Mouse (Mus musculus) thymus, postnatal 4 days (tissue): ENCODE measurements around the gene Krt33a.
A peak's percentile ranks its signal among the peaks of the same experiment; 100 is the strongest.

Experiments used
- DNase-seq: peaks from one replicate; pipeline ENCODE4 v3.0.0; 2021

Krt33a gene

DNA sequence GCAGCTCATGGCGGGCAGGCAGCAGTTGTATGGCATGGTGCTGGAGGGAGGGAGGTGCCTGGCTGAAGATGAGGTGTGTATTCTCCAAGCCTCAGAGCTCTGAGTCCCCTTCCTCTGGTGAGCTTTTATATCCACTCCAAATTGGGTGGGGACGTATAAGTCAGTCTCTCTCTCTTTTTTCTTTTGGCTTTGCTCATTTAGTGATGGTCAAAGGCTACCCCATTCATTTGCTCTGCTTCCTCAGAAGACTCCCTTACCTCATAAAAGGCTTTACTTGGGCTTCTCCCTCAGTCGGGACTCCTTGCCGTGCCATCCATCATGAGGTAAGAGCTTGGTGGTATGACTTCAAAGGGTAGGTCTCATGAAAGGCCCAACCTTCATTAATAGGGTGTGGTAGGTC, at the start of gene Krt33a:
TSS of gene Krt33a (minus strand) at position 101 of the 400 bp plus-strand sequence.
- DNase-seq, result no peak

DNA sequence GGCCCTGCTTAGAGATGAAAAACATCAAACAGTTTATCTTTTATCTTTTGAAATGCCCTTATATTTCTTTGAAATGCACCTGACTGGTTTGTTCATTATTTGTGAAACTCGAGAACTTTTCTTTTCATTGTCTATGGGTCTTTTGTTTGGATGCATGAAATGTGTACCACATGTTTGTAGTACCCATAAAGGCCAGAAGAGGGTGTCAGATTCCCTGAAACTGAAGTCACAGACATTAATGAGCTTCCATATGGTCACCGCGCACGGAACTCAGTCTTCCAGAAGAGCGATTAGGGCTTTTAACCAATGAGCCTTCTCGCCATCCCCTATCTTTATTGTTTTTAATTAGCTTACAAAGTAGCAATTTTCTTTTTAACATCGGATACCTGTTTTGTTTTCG, 42.9 kb upstream of the Krt33a start:
- DNase-seq, result no peak

DNA sequence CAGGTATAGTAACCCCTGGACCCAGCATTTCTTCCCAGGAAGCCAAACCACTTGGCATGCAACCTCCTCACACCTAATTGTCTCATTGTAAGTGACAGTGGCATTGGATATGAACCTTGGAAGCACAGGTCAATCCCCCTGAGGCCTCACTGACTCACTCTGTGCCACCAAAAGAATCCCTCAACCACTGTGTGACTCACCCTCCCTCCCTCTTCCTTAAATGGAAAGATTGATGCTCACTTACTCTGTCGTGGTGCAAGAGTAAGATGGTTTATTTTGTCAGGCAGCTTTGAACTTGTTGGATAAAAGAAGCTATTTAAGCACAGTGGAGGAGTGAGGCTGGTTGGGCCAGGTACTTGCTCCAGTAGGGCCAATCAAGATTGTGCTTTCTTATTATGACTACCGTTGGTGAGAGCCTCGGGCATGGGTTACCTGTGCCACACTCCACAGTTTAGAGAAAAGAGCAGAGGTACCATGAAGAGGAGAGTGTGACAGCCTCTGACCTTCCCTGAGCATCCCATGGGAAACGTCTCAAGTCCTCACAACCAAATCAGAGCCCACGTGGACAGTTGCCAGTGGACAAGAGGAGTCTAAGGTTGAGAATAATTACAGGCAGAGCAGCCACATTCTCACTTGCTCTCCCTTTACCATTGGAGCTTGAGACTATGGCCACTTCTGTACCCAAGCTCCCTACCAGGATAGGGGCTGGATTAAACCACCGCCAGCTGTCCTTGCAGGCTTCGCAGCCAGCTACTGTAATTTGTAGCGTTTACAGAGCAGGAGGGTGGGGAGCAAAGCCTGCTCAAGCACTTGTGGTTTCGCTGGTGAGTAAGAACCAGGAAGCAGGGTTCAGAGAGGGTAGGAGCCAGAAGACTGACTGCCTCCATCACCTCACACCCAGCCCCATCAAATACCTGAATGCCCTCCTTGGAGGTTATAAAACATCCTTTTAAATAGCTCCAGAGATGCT, 40.0 kb upstream of the Krt33a start:
- no peak for DNase-seq

DNA sequence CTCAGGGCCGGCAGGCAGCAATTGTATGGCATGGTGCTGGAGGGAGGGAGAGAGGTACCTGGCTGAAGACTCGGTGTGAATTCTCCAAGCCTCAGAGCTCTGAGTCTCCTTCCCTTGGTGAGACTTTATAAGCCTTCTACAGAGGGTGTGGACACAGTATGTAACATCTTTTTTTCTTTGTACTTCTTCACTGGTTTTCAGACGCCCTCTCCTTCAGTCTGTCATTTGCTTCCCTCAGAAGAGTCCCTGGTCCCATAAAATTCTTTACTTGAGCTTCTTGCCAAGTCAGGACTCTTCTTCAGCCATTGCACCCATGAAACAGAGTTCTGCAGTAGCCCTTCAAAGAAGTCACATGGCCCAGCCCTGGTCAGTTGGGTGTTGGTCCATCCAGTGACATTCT, 34.4 kb upstream of the Krt33a start, which contains the start of gene Krt31:
TSS of gene Krt31 (minus strand) at position 101 of the 400 bp plus-strand sequence.
- no peak for DNase-seq

DNA sequence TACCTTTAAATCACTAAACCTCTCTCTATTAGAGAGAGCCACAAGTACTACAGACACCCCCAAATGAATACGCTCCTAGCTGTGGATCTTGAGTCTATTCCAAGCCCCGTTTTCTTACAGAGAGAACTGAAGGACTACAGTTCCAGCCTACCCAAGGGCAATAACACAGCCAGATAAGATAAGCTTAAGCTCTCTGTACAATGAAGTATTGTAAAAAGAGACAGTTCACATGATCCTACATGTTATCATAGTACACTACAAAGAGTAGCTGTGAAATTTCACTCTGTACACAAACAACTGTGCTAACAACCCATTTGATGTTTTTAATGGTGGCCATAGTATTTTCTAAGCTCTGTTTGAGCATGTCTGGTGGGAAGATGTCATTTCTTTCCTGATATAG, 31.2 kb upstream of the Krt33a start:
- no peak for DNase-seq

DNA sequence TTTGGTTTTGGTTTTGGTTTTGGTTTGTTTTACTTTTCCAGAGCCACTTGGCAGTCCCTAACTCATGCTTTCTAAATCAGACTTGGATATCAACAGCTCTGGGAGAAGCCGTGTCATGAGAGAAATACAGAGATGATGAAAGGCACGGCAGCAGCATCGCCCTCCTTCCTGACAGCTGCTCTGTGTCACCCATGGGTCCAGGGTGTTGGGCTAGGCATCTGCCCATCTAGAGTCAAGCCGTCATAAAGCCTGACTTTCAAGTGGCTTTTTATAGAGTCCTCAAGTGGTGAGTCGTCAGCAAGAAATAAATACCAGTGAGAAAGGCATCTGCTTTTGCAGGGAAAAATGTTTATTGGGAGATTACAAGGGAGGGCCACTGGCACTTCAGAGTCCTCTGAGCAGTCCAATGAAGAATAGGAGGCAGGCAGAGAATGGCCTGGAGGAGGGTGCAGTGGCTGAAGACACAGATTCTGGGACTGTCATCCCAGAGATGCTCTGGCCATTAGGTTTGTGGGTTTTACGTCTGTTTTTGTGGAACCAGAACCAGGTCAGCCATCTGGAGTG, 30.4 kb upstream of the Krt33a start:
- DNase-seq, result no peak

DNA sequence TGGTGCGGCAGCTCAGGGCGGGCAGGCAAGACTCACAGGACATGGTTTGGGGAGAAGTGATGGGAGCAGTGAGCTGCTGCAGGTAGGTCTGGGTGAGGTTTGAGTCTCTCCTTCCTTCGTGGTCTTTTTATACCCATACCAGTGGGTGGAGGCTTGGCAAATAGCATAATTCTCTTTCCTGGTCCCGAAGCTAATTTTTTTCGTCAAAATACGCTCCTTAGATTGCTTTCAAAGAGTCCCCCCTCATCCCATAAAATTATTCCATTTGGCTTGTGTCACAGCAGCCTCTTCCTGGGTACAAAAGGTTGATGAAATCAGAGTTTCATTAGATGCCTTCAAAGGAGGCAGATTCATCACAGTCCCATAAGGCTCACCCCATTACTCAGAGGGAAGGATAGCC, 25.4 kb upstream of the Krt33a start, which contains the start of gene Krt34:
TSS of gene Krt34 (minus strand) at position 101 of the 400 bp plus-strand sequence.
- no peak for DNase-seq

DNA sequence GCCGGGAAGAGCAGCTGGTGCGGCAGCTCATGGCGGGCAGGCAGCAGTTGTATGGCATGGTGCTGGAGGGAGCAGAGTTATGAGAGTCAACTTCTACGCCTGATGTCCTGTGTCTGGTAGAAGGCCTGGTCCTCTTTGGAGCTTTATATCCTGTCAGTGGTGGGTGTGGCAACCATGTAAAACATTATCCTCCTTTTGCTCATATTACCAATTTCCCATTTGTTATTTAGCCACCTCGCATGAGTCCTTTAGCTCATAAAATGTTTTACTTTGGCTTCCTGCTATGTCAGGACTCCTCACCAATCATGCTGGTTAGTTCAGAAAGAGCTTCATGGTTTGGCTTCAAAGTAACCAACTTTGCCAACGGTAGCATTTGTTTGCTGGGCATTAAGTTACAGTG, 13.8 kb upstream of the Krt33a start, which contains the start of gene Krt33b:
TSS of gene Krt33b (minus strand) at position 101 of the 400 bp plus-strand sequence.
- DNase-seq, result no peak

DNA sequence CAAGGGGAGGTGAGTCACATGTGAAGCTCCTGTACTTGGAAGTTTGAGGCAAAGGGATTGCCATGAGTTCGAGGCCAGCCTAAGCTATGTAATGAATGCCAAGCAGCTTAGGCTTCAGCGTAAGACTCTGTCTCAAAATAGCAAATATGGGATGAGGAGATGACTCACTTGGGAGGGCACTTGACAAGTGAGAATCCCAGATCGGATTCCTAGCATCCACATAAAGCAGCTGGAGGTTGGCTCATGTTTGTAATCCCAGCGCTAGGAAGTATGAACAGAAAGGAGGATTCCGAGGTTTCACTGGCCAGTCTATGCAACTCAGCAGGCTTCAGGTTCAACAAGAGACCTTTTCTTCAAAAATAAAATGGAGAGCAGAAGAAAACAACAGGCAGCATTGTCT, 5.4 kb upstream of the Krt33a start:
- DNase-seq, result no peak

DNA sequence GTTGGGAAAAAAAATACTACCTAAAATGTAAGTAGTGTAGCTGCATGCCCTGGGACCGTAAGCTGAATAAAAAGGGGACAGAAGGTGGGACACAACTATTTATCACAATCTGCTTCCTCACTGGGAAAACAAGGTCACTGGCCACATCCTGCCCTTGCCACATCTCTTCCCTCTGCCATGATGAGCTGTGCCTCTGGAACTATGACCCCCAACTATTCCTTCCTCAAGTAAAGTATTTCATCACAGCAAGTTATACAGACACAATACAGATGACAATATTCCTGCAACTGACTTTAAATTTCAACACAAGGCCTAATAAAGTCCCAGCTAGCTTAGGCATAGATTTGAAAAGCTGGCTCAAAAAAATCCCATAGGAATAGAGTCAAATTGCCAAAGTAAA, 3.5 kb upstream of the Krt33a start:
- DNase-seq, result no peak

DNA sequence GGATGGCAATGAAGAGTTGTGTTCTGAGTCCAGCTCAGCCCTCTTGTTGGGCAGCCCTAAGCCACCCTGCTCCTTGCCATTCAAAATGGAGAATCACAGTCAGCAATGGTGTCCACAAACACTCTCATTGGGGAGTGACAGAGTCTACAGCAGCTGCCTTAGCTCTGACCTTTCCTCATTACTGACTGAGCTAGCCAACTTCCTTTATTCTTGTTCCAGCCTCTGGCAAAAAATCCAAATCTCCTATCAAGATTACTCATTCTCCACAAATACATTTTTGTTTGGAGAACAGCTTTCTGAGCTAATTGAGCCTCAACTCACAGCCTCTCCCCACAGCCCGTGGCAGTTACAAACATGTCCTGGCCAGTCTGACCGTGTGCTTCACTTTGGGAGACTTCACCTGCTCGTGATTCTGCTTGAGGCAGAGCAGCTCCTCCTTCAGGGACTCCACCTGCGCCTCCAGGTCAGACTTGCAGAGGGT, 2.3 kb downstream of the Krt33a start:
- no peak for DNase-seq

DNA sequence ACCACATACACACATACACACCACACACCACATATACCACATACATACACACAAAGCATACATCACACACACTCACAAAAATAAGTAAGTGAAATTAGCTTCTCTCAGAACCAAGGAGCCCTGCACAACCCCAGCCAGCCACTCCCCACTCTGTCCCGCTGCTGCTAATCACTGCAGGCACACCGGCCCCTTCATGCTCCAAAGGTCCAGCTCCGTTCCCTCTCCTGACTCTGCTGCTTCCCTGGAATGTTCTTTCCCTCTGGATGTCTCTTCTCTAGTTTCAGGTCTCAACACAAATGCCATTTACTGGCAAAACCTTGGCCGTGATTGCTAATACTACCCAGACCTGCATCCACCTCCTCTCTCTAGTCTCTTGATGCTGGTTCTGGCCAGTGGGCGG, 5.3 kb downstream of the Krt33a start:
- DNase-seq, result no peak

DNA sequence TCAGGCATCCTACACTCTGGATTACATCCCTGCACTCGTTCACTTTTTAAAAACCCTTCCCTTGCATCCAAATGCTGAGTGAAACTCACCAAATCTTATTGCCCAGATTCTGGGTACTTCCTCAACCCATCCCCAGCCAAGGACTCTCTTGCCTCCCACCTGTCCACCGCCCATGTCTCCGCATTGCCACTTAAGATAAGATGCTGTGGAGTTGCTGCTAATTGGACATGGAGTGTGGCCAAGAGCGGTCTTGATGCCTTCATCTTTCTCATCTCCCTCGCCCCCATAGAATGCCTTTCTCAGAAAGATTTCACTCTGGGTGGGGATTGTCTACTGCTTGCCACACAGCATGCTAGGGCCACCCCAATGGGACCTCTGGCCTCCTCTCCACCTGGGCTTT, 7.7 kb downstream of the Krt33a start:
- no peak for DNase-seq

DNA sequence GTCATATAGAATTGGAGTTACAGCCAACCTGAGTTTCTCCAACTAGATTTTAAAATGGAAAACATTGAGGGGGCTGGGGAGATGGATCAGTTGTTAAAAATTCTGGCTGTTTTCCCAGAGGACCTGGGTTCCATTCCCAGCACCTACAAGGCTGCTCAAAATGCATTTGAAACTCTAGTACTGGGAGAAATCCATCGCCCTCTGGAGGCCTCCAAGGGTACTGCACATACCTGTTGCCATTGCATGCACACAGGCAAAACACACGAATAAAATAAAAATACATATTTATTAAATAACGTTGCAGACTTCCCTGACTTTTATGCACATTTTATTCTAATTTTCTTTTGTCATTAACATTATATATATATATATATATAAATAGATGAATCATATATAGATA, 9.4 kb downstream of the Krt33a start:
- DNase-seq, result peak; percentile 37

DNA sequence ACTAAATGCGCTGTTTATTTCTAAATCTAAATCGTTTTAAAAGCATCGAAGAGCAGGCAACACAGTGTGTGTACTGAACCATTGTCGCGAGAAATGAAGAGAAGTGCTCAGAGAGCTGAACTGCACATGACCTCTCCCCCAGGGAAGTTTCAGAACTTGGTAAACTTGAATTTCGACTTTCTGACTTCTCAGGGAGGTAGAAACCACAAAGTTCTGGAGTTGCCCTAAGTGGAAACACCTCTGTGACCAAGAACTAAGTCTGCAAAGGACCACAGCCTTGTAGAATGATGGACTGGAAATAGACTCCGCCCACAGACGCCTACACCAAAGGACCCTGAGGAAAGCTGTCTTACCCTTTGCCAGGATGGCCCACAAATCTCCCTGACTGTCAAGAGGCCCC, 10.1 kb downstream of the Krt33a start:
- DNase-seq, result no peak

DNA sequence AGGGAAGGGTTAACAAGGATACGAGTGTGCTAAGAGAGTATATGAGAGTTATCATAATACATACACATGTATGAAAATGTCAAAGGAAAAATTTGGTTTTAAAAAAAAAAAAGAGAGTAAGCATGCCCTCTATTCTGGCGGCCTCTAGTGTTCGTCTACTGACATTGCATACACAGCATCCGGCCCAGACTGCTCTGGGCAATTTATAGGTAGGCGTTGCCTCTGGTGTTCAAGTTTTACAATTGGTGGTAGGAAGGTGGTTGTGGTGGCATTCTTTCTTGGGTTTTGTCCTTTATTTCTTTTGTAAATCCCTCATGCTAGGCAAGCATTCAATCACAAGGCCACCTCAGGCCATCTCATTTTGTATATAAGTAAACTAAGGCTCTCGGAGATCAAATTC, 11.2 kb downstream of the Krt33a start:
- peak; percentile 52 for DNase-seq

DNA sequence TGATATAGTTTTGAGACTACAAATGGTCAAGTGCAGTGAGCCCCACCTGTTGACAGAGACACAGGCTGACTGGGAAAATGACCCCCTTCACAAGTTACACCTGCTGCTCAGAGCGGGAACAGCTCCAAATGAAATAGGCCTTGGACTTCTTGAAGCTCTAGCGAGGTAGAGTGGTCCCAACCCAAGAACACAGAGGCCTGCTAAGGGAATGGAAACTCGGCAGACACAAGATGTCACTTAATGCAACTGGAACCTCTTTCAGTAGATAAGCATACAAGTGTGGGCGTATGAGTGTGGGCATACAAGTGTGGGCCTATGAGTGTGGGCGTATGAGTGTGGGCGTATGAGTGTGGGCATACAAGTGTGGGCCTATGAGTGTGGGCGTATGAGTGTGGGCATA, 16.9 kb downstream of the Krt33a start:
- DNase-seq, result no peak

DNA sequence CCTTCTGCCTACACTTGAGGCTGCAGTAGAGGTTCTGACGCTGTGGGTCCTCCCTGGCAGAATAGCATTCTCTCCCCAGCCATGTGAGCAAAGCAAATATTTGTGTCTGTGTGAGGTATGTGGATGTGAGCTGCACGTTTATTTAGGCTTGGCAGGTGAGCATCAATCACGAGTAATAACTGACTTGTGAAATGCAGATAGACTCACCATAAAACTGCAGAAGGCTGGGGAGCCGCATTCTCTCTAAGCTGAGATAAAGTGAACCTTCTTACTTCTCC, 21.7 kb downstream of the Krt33a start:
- DNase-seq, result no peak

DNA sequence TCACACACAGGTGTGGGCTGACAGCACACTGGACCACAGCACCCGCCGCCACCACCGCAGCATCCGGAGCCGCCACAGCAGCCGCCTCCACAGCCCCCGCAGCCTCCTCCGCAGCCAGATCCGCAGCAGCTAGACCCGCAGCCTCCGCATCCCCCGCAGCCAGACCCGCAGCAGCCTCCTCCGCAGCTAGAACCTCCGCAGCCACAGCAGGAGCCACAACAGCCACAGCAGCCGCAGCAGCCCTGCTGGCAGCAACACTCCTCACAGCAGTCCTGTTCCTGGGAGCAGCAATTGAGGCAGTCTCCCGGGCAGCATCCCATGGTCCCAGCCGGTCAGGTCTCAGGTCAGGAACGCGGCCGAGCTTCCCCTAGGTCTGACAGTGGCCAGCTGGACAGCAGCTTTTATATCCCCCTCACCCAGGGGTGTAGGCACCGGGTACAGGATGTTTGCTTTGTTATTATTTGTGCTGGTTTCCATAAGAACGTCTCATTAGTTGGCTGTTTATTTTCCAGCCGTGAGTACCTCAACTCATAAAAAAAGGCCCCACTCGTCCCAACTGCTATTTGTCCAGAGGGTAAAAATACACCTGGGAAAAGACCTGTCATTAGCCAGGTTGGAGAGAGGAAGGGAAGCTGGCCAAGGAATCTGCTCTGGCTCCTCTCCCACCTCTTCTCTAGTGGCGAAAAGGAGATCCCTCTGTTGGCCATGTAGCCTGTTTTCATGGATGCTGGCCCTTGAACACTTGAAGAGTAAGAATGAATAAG, 22.2 kb downstream of the Krt33a start, which contains the start of gene Krtap17-1:
TSS of gene Krtap17-1 (minus strand) at position 375 of the 764 bp plus-strand sequence.
- DNase-seq, result no peak

DNA sequence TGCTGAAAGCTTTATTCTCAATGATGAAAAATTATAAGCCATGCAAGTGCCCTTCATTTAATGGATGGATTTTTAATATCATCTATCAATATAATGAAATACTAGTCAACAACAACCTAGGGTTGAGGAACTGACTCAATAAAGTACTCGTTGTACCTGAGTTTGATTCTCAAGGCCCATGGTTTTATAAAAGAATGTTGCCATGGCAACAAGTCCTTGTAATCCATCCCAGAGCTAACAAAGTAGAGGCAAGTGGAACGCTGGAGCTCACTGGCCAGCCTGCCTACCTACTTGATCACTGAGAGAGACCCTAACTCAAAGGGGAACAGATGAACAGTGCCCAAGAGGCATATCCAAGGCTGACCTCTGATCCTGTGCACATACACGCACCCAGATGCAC, 25.4 kb downstream of the Krt33a start:
- no peak for DNase-seq

DNA sequence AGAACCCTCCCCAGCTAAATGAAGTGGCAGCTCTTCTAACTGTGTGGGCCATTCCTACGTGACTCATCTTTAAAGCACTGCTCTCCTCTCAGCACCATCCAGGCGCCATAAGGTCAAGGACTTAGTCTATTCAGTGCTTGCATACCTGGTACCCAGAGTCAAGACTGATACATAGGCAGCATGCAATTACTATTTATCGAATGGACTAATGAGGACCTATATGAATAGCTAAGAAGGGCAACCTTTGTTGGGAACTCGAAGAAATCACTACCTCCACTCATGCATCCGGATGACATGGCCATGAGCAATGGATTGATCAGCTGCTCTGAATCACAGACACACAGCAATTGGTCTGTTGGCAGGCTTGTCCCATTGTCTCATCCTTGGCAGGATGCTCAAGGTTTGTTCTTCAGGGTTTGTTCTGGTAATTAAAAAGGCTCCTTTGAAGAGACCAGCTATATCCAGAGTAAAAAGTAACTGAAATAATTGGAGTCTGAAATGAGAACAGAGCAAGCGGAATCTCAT, 26.1 kb downstream of the Krt33a start:
- DNase-seq, result no peak

DNA sequence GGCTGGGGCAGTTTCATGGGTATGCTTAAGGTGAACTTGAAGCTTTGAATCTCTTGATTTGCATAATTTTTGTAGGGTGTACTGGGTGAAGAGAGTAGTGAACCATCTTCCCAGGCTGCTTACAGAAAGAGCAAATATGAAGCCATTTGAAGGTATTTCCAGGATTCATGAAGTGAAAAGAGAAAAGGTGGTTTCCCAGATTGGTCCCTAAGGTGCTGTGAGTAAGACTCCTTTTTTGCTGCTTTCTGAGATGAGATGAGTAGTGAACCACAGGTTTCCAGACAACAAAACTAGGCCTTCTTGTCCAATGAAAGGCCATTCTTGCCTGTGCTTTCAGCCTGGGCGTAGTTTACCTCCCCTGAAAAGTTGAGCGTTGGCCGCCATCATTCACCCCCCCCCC, 27.5 kb downstream of the Krt33a start:
- DNase-seq, result no peak

DNA sequence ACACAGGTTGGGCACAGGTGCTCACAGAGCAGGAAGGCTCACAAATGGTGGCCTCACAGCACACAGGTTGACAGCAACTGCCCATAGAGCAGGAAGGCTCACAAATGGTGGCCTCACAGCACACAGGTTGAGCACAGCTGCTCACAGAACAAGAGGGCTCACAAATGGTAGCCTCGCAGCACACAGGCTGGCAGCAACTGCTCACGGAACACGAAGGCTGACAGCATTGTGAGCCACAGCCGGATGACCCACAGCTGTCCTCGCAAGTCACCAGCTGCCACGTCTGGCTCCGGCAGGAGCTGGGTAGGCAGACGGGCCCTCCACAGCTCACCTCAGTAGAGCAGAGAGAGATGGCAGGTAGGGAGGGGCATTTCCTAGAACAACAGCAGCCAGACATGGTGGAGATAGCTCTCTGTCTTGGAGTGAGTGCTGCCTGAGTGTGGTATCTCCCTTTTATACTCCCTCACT, 29.8 kb downstream of the Krt33a start, which contains the start of gene Krtap16-1:
TSS of gene Krtap16-1 (minus strand) at position 418 of the 468 bp plus-strand sequence.
- DNase-seq, result no peak
